8 mouse cellular contexts compared by ENCODE assay signal in genomic region chr5:143404148-143404930, GRCm38 (mm10). TPM values are rescaled to one million over a fixed set of nuclear protein-coding genes. Genes with fewer than 3 reads are reported as not detected.
A peak's percentile ranks its signal among the peaks of the same experiment; 100 is the strongest.
DNase-seq lines count a peak whose midpoint lies in the region; ATAC-seq and TF ChIP-seq lines count a peak whose summit lies in the region.
"Had no signal": no experiment of that assay in that cellular context is flagged by ENCODE, and none has a peak within 500 bp of the region (broad histone marks: within the 10 kb centered on the region; RNA-seq: fewer than 3 reads in every experiment).

No protein-coding gene starts in this region.

- peak overlapping the region; percentile 68 for H3K4me2 ChIP-seq in lung, embryonic 14.5 days
- H3K4me2 ChIP-seq in stomach, embryonic 16.5 days (ENCODE audit: low read depth, low read length), result peak overlapping the region; percentile 70

- peaks cover 40% of the 10 kb centered on the region for H3K36me3 ChIP-seq in C2C12 (ENCODE audit: control insufficient read depth, insufficient read depth)
- H3K36me3 ChIP-seq in lung, embryonic 14.5 days (ENCODE audit: insufficient read depth), result peaks cover 40% of the 10 kb centered on the region
- H3K36me3 ChIP-seq in stomach, embryonic 16.5 days (ENCODE audit: control insufficient read depth, insufficient read depth, low read length), result 0 out of 2 replicates have a peak, but pooled peaks cover 8% of the 10 kb centered on the region

- TF ChIP-seq POLR2A in embryonic fibroblast, embryonic 13.5 days (IDR thresholded peaks at IDR 0.05; ENCODE audit: low read depth, low read length), result no peak; the same call in none of the 2 replicates

- no peaks in the 10 kb centered on the region for H3K9me3 ChIP-seq in lung, embryonic 14.5 days (ENCODE audit: low read depth, low read length)
- no peaks in the 10 kb centered on the region for H3K9me3 ChIP-seq in stomach, embryonic 16.5 days (replicated peaks; ENCODE audit: control insufficient read depth, low read length)

- H3ac ChIP-seq in C2C12 (ENCODE audit: control insufficient read depth, insufficient read length, low read depth), result peak overlapping the region; percentile 98

- 2% methylated on average over 34 of the region's 34 CpGs for whole genome bisulfite sequencing in lung, embryonic 14.5 days
- WGBS in stomach, embryonic 16.5 days, result 3% methylated on average over 34 of the region's 34 CpGs

- ATAC-seq in lung, embryonic 14.5 days (ENCODE audit: insufficient read depth), result peak; percentile 57
- ATAC-seq in stomach, embryonic 16.5 days (ENCODE audit: insufficient read depth, low FRiP score), result peak; percentile 14

- H3K4me1 ChIP-seq in embryonic fibroblast, embryonic 13.5 days (ENCODE audit: control insufficient read depth, insufficient read depth, low read length), result peaks cover 12% of the 10 kb centered on the region
- H3K4me1 ChIP-seq in lung, embryonic 14.5 days (ENCODE audit: insufficient read depth), result peaks cover 8% of the 10 kb centered on the region
- H3K4me1 ChIP-seq in stomach, embryonic 16.5 days (ENCODE audit: control insufficient read depth, insufficient read depth, low read length), result peaks cover 23% of the 10 kb centered on the region

- TF ChIP-seq CTCF in C2C12 (IDR thresholded peaks at IDR 0.05; ENCODE audit: control insufficient read depth, insufficient read depth, insufficient read length), result no peak
- no peak for TF ChIP-seq CTCF in embryonic fibroblast, embryonic 13.5 days (IDR thresholded peaks at IDR 0.05; ENCODE audit: borderline replicate concordance, insufficient read depth, low read length)
- no peak for TF ChIP-seq CTCF in lung, embryonic 14.5 days (IDR thresholded peaks at IDR 0.05; ENCODE audit: low read depth)

- DNase-seq in 3T3-L1 (ENCODE audit: low read depth, low spot score), result peak; percentile 61
- DNase-seq in induced T-regulatory cell, adult 2 months (ENCODE audit: low read depth), result peak; percentile 34
- DNase-seq in lung, embryonic 14.5 days, result peak; percentile 50
- no peak for DNase-seq in right cerebral cortex, postnatal 25 days

- peak overlapping the region; percentile 71 for H3K4me3 ChIP-seq in C2C12 (ENCODE audit: insufficient read depth, poor library complexity, severe bottlenecking)
- peak overlapping the region; percentile 74 for H3K4me3 ChIP-seq in embryonic fibroblast, embryonic 13.5 days (ENCODE audit: insufficient read depth, low read length)
- peak overlapping the region; percentile 97 for H3K4me3 ChIP-seq in lung, embryonic 14.5 days (ENCODE audit: low read depth, low read length)
- H3K4me3 ChIP-seq in stomach, embryonic 16.5 days (replicated peaks; ENCODE audit: low read length), result peak overlapping the region; percentile 90

- H3K9ac ChIP-seq in lung, embryonic 14.5 days, result peak overlapping the region; percentile 96
- H3K9ac ChIP-seq in stomach, embryonic 16.5 days (ENCODE audit: low read length), result peak overlapping the region; percentile 89

- H3K27me3 ChIP-seq in C2C12 (ENCODE audit: control insufficient read depth, insufficient read depth, insufficient read length), result no peaks in the 10 kb centered on the region
- no peaks in the 10 kb centered on the region for H3K27me3 ChIP-seq in lung, embryonic 14.5 days (ENCODE audit: insufficient read depth, low read length)
- H3K27me3 ChIP-seq in stomach, embryonic 16.5 days (ENCODE audit: control insufficient read depth, insufficient read depth, low read length), result no peaks in the 10 kb centered on the region

- H3K79me3 ChIP-seq in C2C12 (ENCODE audit: low read depth), result peaks cover 56% of the 10 kb centered on the region

- peak overlapping the region; percentile 76 for H3K27ac ChIP-seq in embryonic fibroblast, embryonic 13.5 days (ENCODE audit: insufficient read depth, low read length)
- H3K27ac ChIP-seq in lung, embryonic 14.5 days (ENCODE audit: low read depth), result peak overlapping the region; percentile 93
- peak overlapping the region; percentile 83 for H3K27ac ChIP-seq in stomach, embryonic 16.5 days (ENCODE audit: low read length)

- peaks cover 71% of the 10 kb centered on the region for H3K79me2 ChIP-seq in C2C12 (ENCODE audit: control insufficient read depth, insufficient read depth)

TF ChIP-seq in C2C12, 6 proteins besides CTCF, POLR2A, EP300 and RAD21:
- TF ChIP-seq MAX (IDR thresholded peaks at IDR 0.05) (no peak), MYOG (IDR thresholded peaks at IDR 0.05; ENCODE audit: control insufficient read depth, extremely low read depth, insufficient read length) (no peak), MYOD1 (IDR thresholded peaks at IDR 0.05; ENCODE audit: control insufficient read depth, insufficient read length, low read depth) (no peak), FOSL1 (IDR thresholded peaks at IDR 0.05; ENCODE audit: insufficient read depth, low read length, poor library complexity, severe bottlenecking) (no peak), USF1 (IDR thresholded peaks at IDR 0.05; ENCODE audit: low read depth) (no peak), CEBPB (IDR thresholded peaks at IDR 0.05; ENCODE audit: low read depth) (no peak)

RNA-seq across cellular contexts. Expression of gene Kdelr2, which starts 0.7 kb away (rescaled TPM):
- polyA plus RNA-seq in C2C12 (2012; fragmentation: generic; extraction: Trizol), result 131 TPM
- polyA plus RNA-seq in embryonic fibroblast, embryonic 13.5 days (2011; ENCODE audit: insufficient read length, low read depth, missing spikeins), result 306 and 354 TPM in 2 replicates
- 343 and 370 TPM in 2 replicates for polyA plus RNA-seq in lung, embryonic 14.5 days (2014; fragmentation: Nextera tagmentation; extraction: Ambion mirVana)
- polyA plus RNA-seq in stomach, embryonic 16.5 days (2015; fragmentation: Nextera tagmentation; extraction: Ambion mirVana), result 364 and 376 TPM in 2 replicates

RNA-seq across cellular contexts. Expression of gene Grid2ip, which starts 47.2 kb away (rescaled TPM):
- not detected for polyA plus RNA-seq in C2C12 (2012; fragmentation: generic; extraction: Trizol)
- polyA plus RNA-seq in embryonic fibroblast, embryonic 13.5 days (2011; ENCODE audit: insufficient read length, low read depth, missing spikeins), result not detected in 2 replicates
- 0.17 and 0.27 TPM in 2 replicates for polyA plus RNA-seq in lung, embryonic 14.5 days (2014; fragmentation: Nextera tagmentation; extraction: Ambion mirVana)
- polyA plus RNA-seq in stomach, embryonic 16.5 days (2015; fragmentation: Nextera tagmentation; extraction: Ambion mirVana), result 2.9 and 4.5 TPM in 2 replicates
- polyA plus RNA-seq: gonadal fat pad, adult 2 months had no signal
